Mouse (Mus musculus): Measurements from ENCODE around the gene Map3k13. TPM values are rescaled to one million over a fixed set of nuclear protein-coding genes. Genes with fewer than 3 reads are reported as not detected.
A peak's percentile ranks its signal among the peaks of the same experiment; 100 is the strongest.

Gene Map3k13
- polyA plus RNA-seq, 2 experiments: 0.38 to 0.50 TPM

DNA sequence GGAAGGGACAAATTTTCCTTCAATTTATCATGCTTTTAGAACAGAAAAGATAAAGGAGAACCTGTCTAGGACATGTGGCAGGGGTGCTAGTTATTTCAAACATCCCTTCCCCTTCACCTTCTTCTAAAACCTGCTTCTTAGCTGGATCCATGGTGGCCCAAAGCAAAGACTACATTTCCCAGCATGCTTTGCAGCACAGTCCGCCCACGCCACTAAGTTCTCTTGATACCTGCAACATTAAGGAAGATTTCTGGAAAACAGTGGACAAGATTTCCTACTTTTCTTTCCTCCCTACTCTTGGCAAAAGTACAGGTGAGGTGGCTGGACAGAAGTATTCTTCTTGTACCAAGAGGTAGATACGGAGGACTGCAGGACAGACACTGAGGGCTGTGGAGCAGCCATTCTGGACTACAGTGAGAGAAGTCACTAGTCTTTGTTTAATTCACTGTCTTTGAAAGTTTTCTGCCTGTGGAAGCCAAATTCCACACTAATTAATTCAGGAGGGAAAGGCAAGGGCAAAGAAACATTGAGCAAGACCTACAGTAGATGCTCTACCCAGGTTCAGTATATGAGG, 15.8 kb upstream of the Map3k13 start:
- Histone ChIP-seq H3K4me1 (replicated peaks; ENCODE audit: control insufficient read depth in 2 of 2, insufficient read depth in 2 of 2, low read length in 1 of 2) (0 out of 4 replicates have a peak, but pooled peaks cover 0 to 2% of the 10 kb centered on the region in 2 experiments), H3K36me3 (replicated peaks; ENCODE audit: control insufficient read depth, insufficient read depth, low read depth) (no peaks in the 10 kb centered on the region), H3K4me3 (ENCODE audit: insufficient read depth in 1 of 2, low read depth in 2 of 2, low read length in 2 of 2) (peak overlapping the region; percentile 34 to 35), H3K9ac (replicated peaks) (0 out of 2 replicates have a peak overlapping the region, but pooled peaks have one; percentile 23), H3K27me3 (ENCODE audit: control insufficient read depth, insufficient read depth, low read length) (no peaks in the 10 kb centered on the region), H3K9me3 (ENCODE audit: control insufficient read depth, low read length) (no peaks in the 10 kb centered on the region), H3K27ac (no peak overlapping the region), H3K4me2 (ENCODE audit: low read depth) (peak overlapping the region; percentile 29)
- WGBS (ENCODE audit: insufficient replicate concordance): 49% methylated on average over 3 of the region's 3 CpGs
- TF ChIP-seq EP300 (IDR thresholded peaks at IDR 0.05; ENCODE audit: low read depth): no peak
- TF ChIP-seq CTCF (IDR thresholded peaks at IDR 0.05; ENCODE audit: low read depth): no peak
- ATAC-seq (ENCODE audit: insufficient read depth) (no peak), DNase-seq (ENCODE audit: low read depth in 3 of 3, low spot score in 3 of 3) (no peak)

DNA sequence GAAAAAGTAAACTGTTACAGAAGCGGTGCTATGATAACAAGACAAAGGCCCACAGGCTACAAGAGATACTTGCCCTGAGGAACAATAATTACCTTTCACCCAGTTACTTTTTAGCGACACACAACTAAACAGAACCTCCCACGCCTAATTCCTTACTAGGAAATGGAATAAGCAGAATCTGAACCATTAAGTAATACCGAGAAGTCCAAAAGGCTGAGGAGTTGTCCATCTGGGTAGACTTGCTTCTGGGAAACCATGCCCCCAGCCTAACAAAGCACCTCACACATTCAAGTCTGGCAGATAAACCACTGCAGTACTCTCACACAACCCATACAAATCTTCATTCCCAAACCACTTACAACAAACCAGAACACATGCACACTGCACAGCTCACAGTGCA, 15.0 kb upstream of the Map3k13 start:
- Histone ChIP-seq H3K27ac (no peak overlapping the region), H3K27me3 (ENCODE audit: control insufficient read depth, insufficient read depth, low read length) (no peaks in the 10 kb centered on the region), H3K9ac (replicated peaks) (no peak overlapping the region), H3K4me1 (replicated peaks; ENCODE audit: control insufficient read depth in 2 of 2, insufficient read depth in 2 of 2, low read length in 1 of 2) (0 out of 4 replicates have a peak, but pooled peaks cover 0 to 2% of the 10 kb centered on the region in 2 experiments), H3K4me2 (ENCODE audit: low read depth) (no peak overlapping the region), H3K9me3 (ENCODE audit: control insufficient read depth, low read length) (no peaks in the 10 kb centered on the region), H3K36me3 (replicated peaks; ENCODE audit: control insufficient read depth, insufficient read depth, low read depth) (no peaks in the 10 kb centered on the region), H3K4me3 (ENCODE audit: insufficient read depth in 1 of 2, low read depth in 2 of 2, low read length in 2 of 2) (no peak overlapping the region)
- DNase-seq (ENCODE audit: low read depth in 3 of 3, low spot score in 3 of 3) (no peak), ATAC-seq (ENCODE audit: insufficient read depth) (no peak)
- WGBS (ENCODE audit: insufficient replicate concordance): 62% methylated on average over 4 of the region's 4 CpGs
- no peak for TF ChIP-seq CTCF (IDR thresholded peaks at IDR 0.05; ENCODE audit: low read depth)
- no peak for TF ChIP-seq EP300 (IDR thresholded peaks at IDR 0.05; ENCODE audit: low read depth)

DNA sequence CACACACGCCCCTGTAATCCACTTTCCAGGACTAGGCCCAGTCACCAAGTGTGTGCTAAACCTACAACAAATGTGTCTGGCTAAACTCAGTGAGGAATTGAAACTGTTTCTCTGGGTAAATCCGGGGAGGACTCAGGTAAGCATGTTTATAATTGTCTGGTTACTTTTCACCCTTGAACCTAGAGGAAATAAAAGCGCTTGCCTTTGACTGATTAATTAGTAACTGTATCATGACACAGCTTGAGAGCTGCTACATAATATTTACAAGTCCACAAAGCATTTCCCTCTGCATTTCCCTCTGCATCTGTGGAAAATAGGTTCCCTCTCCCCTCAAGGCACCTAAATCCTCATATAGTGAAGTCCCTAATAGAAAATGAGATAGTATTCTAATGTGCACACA, 12.9 kb upstream of the Map3k13 start:
- H3K4me2 ChIP-seq (ENCODE audit: low read depth): no peak overlapping the region
- H3K9ac ChIP-seq (replicated peaks): no peak overlapping the region
- H3K36me3 ChIP-seq (replicated peaks; ENCODE audit: control insufficient read depth, insufficient read depth, low read depth): no peaks in the 10 kb centered on the region
- no peaks in the 10 kb centered on the region for H3K27me3 ChIP-seq (ENCODE audit: control insufficient read depth, insufficient read depth, low read length)
- no peak overlapping the region for H3K4me3 ChIP-seq (ENCODE audit: insufficient read depth in 1 of 2, low read depth in 2 of 2, low read length in 2 of 2)
- no peak overlapping the region for H3K27ac ChIP-seq
- 58% methylated on average over 3 of the region's 3 CpGs for WGBS (ENCODE audit: insufficient replicate concordance)
- DNase-seq (ENCODE audit: low read depth in 3 of 3, low spot score in 3 of 3): no peak
- 0 out of 4 replicates have a peak, but pooled peaks cover 0 to 2% of the 10 kb centered on the region in 2 experiments for H3K4me1 ChIP-seq (replicated peaks; ENCODE audit: control insufficient read depth in 2 of 2, insufficient read depth in 2 of 2, low read length in 1 of 2)
- H3K9me3 ChIP-seq (ENCODE audit: control insufficient read depth, low read length): no peaks in the 10 kb centered on the region
- ATAC-seq (ENCODE audit: insufficient read depth): no peak
- TF ChIP-seq EP300 (IDR thresholded peaks at IDR 0.05; ENCODE audit: low read depth) (no peak), CTCF (IDR thresholded peaks at IDR 0.05; ENCODE audit: low read depth) (no peak)

DNA sequence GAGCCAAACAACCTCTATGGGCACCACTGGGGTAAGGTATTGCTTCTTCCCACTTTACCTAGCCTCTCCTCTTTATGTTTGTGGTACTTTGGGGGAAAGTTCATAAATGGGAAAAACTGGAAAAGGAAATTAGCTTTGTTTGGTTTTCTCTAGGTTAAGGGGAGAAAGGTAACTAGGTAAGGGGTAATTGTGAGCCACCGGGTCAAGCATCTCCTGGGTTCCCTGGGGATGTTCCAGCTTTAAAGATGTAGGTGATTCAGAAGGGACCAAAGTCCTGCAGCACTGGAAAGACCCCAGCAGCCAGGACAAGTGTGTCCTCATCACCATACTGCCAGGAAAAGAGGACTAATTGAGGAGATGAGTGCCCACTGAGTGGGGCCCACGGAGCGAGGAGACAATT, 12.3 kb upstream of the Map3k13 start:
- Histone ChIP-seq H3K9ac (replicated peaks) (no peak overlapping the region), H3K27ac (no peak overlapping the region), H3K4me3 (ENCODE audit: insufficient read depth in 1 of 2, low read depth in 2 of 2, low read length in 2 of 2) (no peak overlapping the region), H3K4me1 (replicated peaks; ENCODE audit: control insufficient read depth in 2 of 2, insufficient read depth in 2 of 2, low read length in 1 of 2) (peaks cover 0 to 3% of the 10 kb centered on the region in 2 experiments; a peak in 2 of 4 replicates), H3K36me3 (replicated peaks; ENCODE audit: control insufficient read depth, insufficient read depth, low read depth) (no peaks in the 10 kb centered on the region), H3K27me3 (ENCODE audit: control insufficient read depth, insufficient read depth, low read length) (no peaks in the 10 kb centered on the region), H3K4me2 (ENCODE audit: low read depth) (no peak overlapping the region), H3K9me3 (ENCODE audit: control insufficient read depth, low read length) (no peaks in the 10 kb centered on the region)
- no peak for TF ChIP-seq EP300 (IDR thresholded peaks at IDR 0.05; ENCODE audit: low read depth)
- no peak for TF ChIP-seq CTCF (IDR thresholded peaks at IDR 0.05; ENCODE audit: low read depth)
- ATAC-seq (ENCODE audit: insufficient read depth) (no peak), DNase-seq (ENCODE audit: low read depth in 3 of 3, low spot score in 3 of 3) (no peak)
- WGBS (ENCODE audit: insufficient replicate concordance): 76% methylated on average over 3 of the region's 3 CpGs

DNA sequence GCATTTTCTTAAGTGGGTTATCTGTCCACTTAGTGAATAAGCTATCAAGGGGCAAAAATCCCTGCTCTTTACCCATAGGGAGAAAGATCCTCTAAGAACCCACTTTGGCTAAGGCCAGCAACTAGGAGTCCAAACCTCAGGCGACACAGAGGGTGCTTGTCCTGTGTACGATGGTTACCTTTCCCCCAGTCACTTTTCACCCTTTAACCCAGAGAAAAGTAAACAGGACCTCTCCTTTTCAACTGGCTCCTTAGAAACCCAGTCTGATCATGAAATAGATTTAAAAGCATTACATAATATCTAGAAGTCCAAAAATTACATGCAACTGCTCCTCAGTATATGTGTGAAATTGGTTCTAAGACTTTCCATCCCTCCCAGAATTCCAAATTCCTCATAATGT, 11.3 kb upstream of the Map3k13 start:
- Histone ChIP-seq H3K27me3 (ENCODE audit: control insufficient read depth, insufficient read depth, low read length) (no peaks in the 10 kb centered on the region), H3K36me3 (replicated peaks; ENCODE audit: control insufficient read depth, insufficient read depth, low read depth) (no peaks in the 10 kb centered on the region), H3K4me3 (ENCODE audit: insufficient read depth in 1 of 2, low read depth in 2 of 2, low read length in 2 of 2) (no peak overlapping the region), H3K4me1 (replicated peaks; ENCODE audit: control insufficient read depth in 2 of 2, insufficient read depth in 2 of 2, low read length in 1 of 2) (peaks cover 4 to 9% of the 10 kb centered on the region in 2 experiments), H3K9me3 (ENCODE audit: control insufficient read depth, low read length) (no peaks in the 10 kb centered on the region), H3K9ac (replicated peaks) (no peak overlapping the region), H3K27ac (no peak overlapping the region), H3K4me2 (ENCODE audit: low read depth) (no peak overlapping the region)
- DNase-seq (ENCODE audit: low read depth in 3 of 3, low spot score in 3 of 3) (no peak), ATAC-seq (ENCODE audit: insufficient read depth) (no peak)
- TF ChIP-seq EP300 (IDR thresholded peaks at IDR 0.05; ENCODE audit: low read depth): no peak
- no peak for TF ChIP-seq CTCF (IDR thresholded peaks at IDR 0.05; ENCODE audit: low read depth)
- 52% methylated on average over 2 of the region's 2 CpGs for WGBS (ENCODE audit: insufficient replicate concordance)

Measured in liver, embryonic 14.5 days (tissue).